Mouse (Mus musculus) lung, embryonic 15.5 days (tissue): ENCODE measurements around the gene Higd2a. TPM values are rescaled to one million over a fixed set of nuclear protein-coding genes. Genes with fewer than 3 reads are reported as not detected.

Experiments
- ATAC-seq: fragments of 200-750 bp; cut with Nextera tagmentation; 2 replicates; pipeline ENCODE4 v1.8.0; 2017; ENCODE audit warnings: moderate number of reproducible peaks, borderline replicate concordance; ENCODE audit not compliant: low FRiP score, low TSS enrichment; ENCODE audit errors: extremely low read depth
- H3K27ac ChIP-seq: fragments of 300-500 bp; sonication (generic); 2 replicates; pipeline ENCODE4 v1.5.1; 2015; ENCODE audit warnings: moderate library complexity, mild to moderate bottlenecking, inconsistent platforms
- H3K27me3 ChIP-seq: fragments of 300-500 bp; sonication (generic); 2 replicates; pipeline ENCODE4 v1.6.1; 2015; ENCODE audit warnings: inconsistent platforms
- H3K36me3 ChIP-seq: fragments of 300-500 bp; sonication (generic); 2 replicates; pipeline ENCODE4 v1.6.1; 2015; ENCODE audit warnings: inconsistent platforms
- H3K4me1 ChIP-seq: fragments of 300-500 bp; sonication (generic); 2 replicates; pipeline ENCODE4 v1.6.1; 2015; ENCODE audit warnings: inconsistent platforms
- H3K4me2 ChIP-seq: fragments of 300-500 bp; sonication (generic); 2 replicates; pipeline ENCODE4 v1.6.1; 2015; ENCODE audit warnings: inconsistent platforms, mild to moderate bottlenecking, moderate library complexity
- H3K4me3 ChIP-seq: fragments of 300-500 bp; sonication (generic); 2 replicates; pipeline ENCODE4 v1.5.1; 2015; ENCODE audit warnings: mild to moderate bottlenecking, inconsistent platforms
- H3K9ac ChIP-seq: fragments of 300-500 bp; sonication (generic); 2 replicates; pipeline ENCODE4 v1.6.1; 2015; ENCODE audit warnings: inconsistent platforms
- H3K9me3 ChIP-seq: fragments of 300-500 bp; sonication (generic); 2 replicates; pipeline ENCODE4 v1.6.1; 2016; ENCODE audit warnings: inconsistent platforms
- WGBS: fragments of 180-500 bp; shearing (Covaris S2); methylation state at CpG from one replicate; pipeline ENCODE4 v1.1.7; 2015; 5-methylcytosine and 5-hydroxymethylcytosine counted together
- microRNA-seq: library from miRNA; unstranded; fragments of <30 nt; microRNA quantifications from one replicate; pipeline ENCODE4, GENCODE M21; 2016
- polyA plus RNA-seq: library from polyadenylated mRNA; unstranded; fragments of >200 nt; fragmentation: Nextera tagmentation; extraction: Ambion mirVana; gene quantifications from 2 replicates; pipeline ENCODE4 v1.2.1, GENCODE M21; 2015

The Higd2a gene
- polyA plus RNA-seq, 1 experiment from 2014 or later: 170 TPM

GRCm38 (mm10) chr13:54635011-54635410 is 45.0 kb downstream of the Higd2a start:
- no peak overlapping the region for H3K4me2 ChIP-seq
- no peak for ATAC-seq
- no peaks in the 10 kb centered on the region for H3K4me1 ChIP-seq
- H3K9me3 ChIP-seq: no peaks in the 10 kb centered on the region
- WGBS: 98% methylated on average over 3 of the region's 3 CpGs
- H3K27ac ChIP-seq: no peak overlapping the region
- peaks cover 39% of the 10 kb centered on the region for H3K36me3 ChIP-seq
- no peak overlapping the region for H3K9ac ChIP-seq
- no peak overlapping the region for H3K4me3 ChIP-seq
- no peaks in the 10 kb centered on the region for H3K27me3 ChIP-seq

Small RNA genes lying within 50 kb of the gene (microRNA-seq; reads per million reads assigned to microRNA genes)
- not detected for gene Gm24195

Other genes with a start within 250 kb of the Higd2a start
- gene Cplx2, start 218.9 kb upstream of the Higd2a start, polyA plus RNA-seq: 5.4 and 5.6 TPM in 2 replicates
- gene Thoc3, start 121.4 kb upstream of the Higd2a start, polyA plus RNA-seq: 121 and 129 TPM in 2 replicates
- 9.7 and 9.8 TPM in 2 replicates for gene Simc1, start 86.4 kb upstream of the Higd2a start, polyA plus RNA-seq
- gene 4833439L19Rik, start 24.8 kb upstream of the Higd2a start, polyA plus RNA-seq: 126 and 127 TPM in 2 replicates
- gene Arl10, start 15.2 kb upstream of the Higd2a start, polyA plus RNA-seq: 27.7 and 30.9 TPM in 2 replicates
- gene Nop16, start 117 bp upstream of the Higd2a start, polyA plus RNA-seq: 78.2 and 78.8 TPM in 2 replicates
- 43.2 and 45.1 TPM in 2 replicates for gene Cltb, start 21.1 kb downstream of the Higd2a start, polyA plus RNA-seq
- 72.7 and 82.9 TPM in 2 replicates for gene Faf2, start 31.6 kb downstream of the Higd2a start, polyA plus RNA-seq
- 52.2 and 53.0 TPM in 2 replicates for gene Rnf44, start 103.7 kb downstream of the Higd2a start, polyA plus RNA-seq
- gene Cdhr2, start 111.3 kb downstream of the Higd2a start, polyA plus RNA-seq: 0.10 and 0.13 TPM in 2 replicates
- 0.24 and 0.42 TPM in 2 replicates for gene Gprin1, start 159.7 kb downstream of the Higd2a start, polyA plus RNA-seq
- 0.21 TPM in 1 of 2 replicates, not detected in the other for gene Sncb, start 176.4 kb downstream of the Higd2a start, polyA plus RNA-seq
- gene Eif4e1b, start 193.8 kb downstream of the Higd2a start, polyA plus RNA-seq: not detected in 2 replicates
- gene Tspan17, start 199.2 kb downstream of the Higd2a start, polyA plus RNA-seq: 17.0 and 18.1 TPM in 2 replicates